Mouse (Mus musculus): ENCODE data around the gene Ss18l2. TPM values are rescaled to one million over a fixed set of nuclear protein-coding genes. Genes with fewer than 3 reads are reported as not detected.

Gene Ss18l2
- 122 and 131 TPM in 2 replicates for polyA plus RNA-seq (2014; fragmentation: Nextera tagmentation; extraction: Ambion mirVana)

- H3K9ac ChIP-seq (ENCODE audit: low read depth, low read length): peak within 1 kb of the TSS; percentile 89
- peak within 1 kb of the TSS; percentile 90 for H3K27ac ChIP-seq (ENCODE audit: low read depth, low read length)
- peaks cover 9% of the 10 kb centered on the region for H3K4me1 ChIP-seq (replicated peaks; ENCODE audit: control insufficient read depth, insufficient read depth, low read length)
- no peaks in the 10 kb centered on the region for H3K27me3 ChIP-seq (ENCODE audit: control insufficient read depth, insufficient read depth, low read length)
- no peaks in the 10 kb centered on the region for H3K36me3 ChIP-seq (ENCODE audit: control insufficient read depth, insufficient read depth, low read length)
- WGBS: 4% methylated on average over 37 of the region's 37 CpGs
- ATAC-seq (ENCODE audit: low FRiP score): peak; percentile 96
- DNase-seq (ENCODE audit: low spot score): peak; percentile 99
- H3K4me2 ChIP-seq (replicated peaks; ENCODE audit: low read depth, low read length): peak within 1 kb of the TSS; percentile 57
- H3K4me3 ChIP-seq (ENCODE audit: low read depth, low read length): peak within 1 kb of the TSS; percentile 88
- no peaks in the 10 kb centered on the region for H3K9me3 ChIP-seq (ENCODE audit: control insufficient read depth, low read length)
Measured at GRCm38 (mm10) chr9:121709898-121710583, at the start of gene Ss18l2. TSS of gene Ss18l2 (plus strand) at chr9:121710329.

GRCm38 (mm10) chr9:121663467-121663866 is 46.7 kb upstream of the Ss18l2 start:
- no peaks in the 10 kb centered on the region for H3K27me3 ChIP-seq (ENCODE audit: control insufficient read depth, insufficient read depth, low read length)
- H3K27ac ChIP-seq (ENCODE audit: low read depth, low read length): no peak overlapping the region
- peaks cover 3% of the 10 kb centered on the region for H3K4me1 ChIP-seq (replicated peaks; ENCODE audit: control insufficient read depth, insufficient read depth, low read length)
- H3K9ac ChIP-seq (ENCODE audit: low read depth, low read length): no peak overlapping the region
- H3K36me3 ChIP-seq (ENCODE audit: control insufficient read depth, insufficient read depth, low read length): no peaks in the 10 kb centered on the region
- H3K4me3 ChIP-seq (ENCODE audit: low read depth, low read length): no peak overlapping the region
- no peak for ATAC-seq (ENCODE audit: low FRiP score)
- H3K9me3 ChIP-seq (ENCODE audit: control insufficient read depth, low read length): no peaks in the 10 kb centered on the region
- DNase-seq (ENCODE audit: low spot score): no peak
- H3K4me2 ChIP-seq (replicated peaks; ENCODE audit: low read depth, low read length): no peak overlapping the region
- 79% methylated on average over 6 of the region's 6 CpGs for WGBS

- Histone ChIP-seq H3K4me1 (replicated peaks; ENCODE audit: control insufficient read depth, insufficient read depth, low read length) (peaks cover 5% of the 10 kb centered on the region), H3K4me3 (ENCODE audit: low read depth, low read length) (no peak overlapping the region), H3K36me3 (ENCODE audit: control insufficient read depth, insufficient read depth, low read length) (no peaks in the 10 kb centered on the region), H3K27me3 (ENCODE audit: control insufficient read depth, insufficient read depth, low read length) (peaks cover 2% of the 10 kb centered on the region; the same call in 1 of the 2 replicates), H3K4me2 (replicated peaks; ENCODE audit: low read depth, low read length) (no peak overlapping the region), H3K9me3 (ENCODE audit: control insufficient read depth, low read length) (no peaks in the 10 kb centered on the region), H3K9ac (ENCODE audit: low read depth, low read length) (no peak overlapping the region), H3K27ac (ENCODE audit: low read depth, low read length) (no peak overlapping the region)
- 84% methylated on average over 5 of the region's 5 CpGs for WGBS
- no peak for DNase-seq (ENCODE audit: low spot score)
- ATAC-seq (ENCODE audit: low FRiP score): no peak
Measured at GRCm38 (mm10) chr9:121664104-121664503, 46.0 kb upstream of the Ss18l2 start.

GRCm38 (mm10) chr9:121666957-121667630 is 43.0 kb upstream of the Ss18l2 start:
- ATAC-seq (ENCODE audit: low FRiP score): no peak; the same call in 1 of the 2 replicates
- Histone ChIP-seq H3K4me2 (replicated peaks; ENCODE audit: low read depth, low read length) (no peak overlapping the region), H3K4me3 (ENCODE audit: low read depth, low read length) (no peak overlapping the region), H3K27me3 (ENCODE audit: control insufficient read depth, insufficient read depth, low read length) (peaks cover 3% of the 10 kb centered on the region; the same call in 1 of the 2 replicates), H3K36me3 (ENCODE audit: control insufficient read depth, insufficient read depth, low read length) (no peaks in the 10 kb centered on the region), H3K9ac (ENCODE audit: low read depth, low read length) (0 out of 2 replicates have a peak overlapping the region, but pooled peaks have one; percentile 15), H3K9me3 (ENCODE audit: control insufficient read depth, low read length) (no peaks in the 10 kb centered on the region), H3K4me1 (replicated peaks; ENCODE audit: control insufficient read depth, insufficient read depth, low read length) (peaks cover 9% of the 10 kb centered on the region), H3K27ac (ENCODE audit: low read depth, low read length) (peak overlapping the region; percentile 45; the same call in 1 of the 2 replicates)
- peak; percentile 31 for DNase-seq (ENCODE audit: low spot score)
- 63% methylated on average over 16 of the region's 16 CpGs for WGBS

GRCm38 (mm10) chr9:121667822-121668221 is 42.3 kb upstream of the Ss18l2 start:
- H3K36me3 ChIP-seq (ENCODE audit: control insufficient read depth, insufficient read depth, low read length): no peaks in the 10 kb centered on the region
- peaks cover 3% of the 10 kb centered on the region; the same call in 1 of the 2 replicates for H3K27me3 ChIP-seq (ENCODE audit: control insufficient read depth, insufficient read depth, low read length)
- DNase-seq (ENCODE audit: low spot score): no peak
- 68% methylated on average over 11 of the region's 11 CpGs for WGBS
- H3K9me3 ChIP-seq (ENCODE audit: control insufficient read depth, low read length): no peaks in the 10 kb centered on the region
- no peak for ATAC-seq (ENCODE audit: low FRiP score)
- no peak overlapping the region for H3K4me2 ChIP-seq (replicated peaks; ENCODE audit: low read depth, low read length)
- peaks cover 9% of the 10 kb centered on the region for H3K4me1 ChIP-seq (replicated peaks; ENCODE audit: control insufficient read depth, insufficient read depth, low read length)
- H3K4me3 ChIP-seq (ENCODE audit: low read depth, low read length): no peak overlapping the region
- peak overlapping the region; percentile 45; the same call in 1 of the 2 replicates for H3K27ac ChIP-seq (ENCODE audit: low read depth, low read length)
- H3K9ac ChIP-seq (ENCODE audit: low read depth, low read length): no peak overlapping the region

GRCm38 (mm10) chr9:121669348-121669791 is 40.8 kb upstream of the Ss18l2 start:
- peaks cover 3% of the 10 kb centered on the region; the same call in 1 of the 2 replicates for H3K27me3 ChIP-seq (ENCODE audit: control insufficient read depth, insufficient read depth, low read length)
- H3K36me3 ChIP-seq (ENCODE audit: control insufficient read depth, insufficient read depth, low read length): no peaks in the 10 kb centered on the region
- H3K27ac ChIP-seq (ENCODE audit: low read depth, low read length): no peak overlapping the region
- H3K4me3 ChIP-seq (ENCODE audit: low read depth, low read length): peak overlapping the region; percentile 20
- ATAC-seq (ENCODE audit: low FRiP score): peak; percentile 68
- H3K9me3 ChIP-seq (ENCODE audit: control insufficient read depth, low read length): no peaks in the 10 kb centered on the region
- peaks cover 9% of the 10 kb centered on the region for H3K4me1 ChIP-seq (replicated peaks; ENCODE audit: control insufficient read depth, insufficient read depth, low read length)
- peak; percentile 83 for DNase-seq (ENCODE audit: low spot score)
- under 1% methylated on average over 28 of the region's 28 CpGs for WGBS
- peak overlapping the region; percentile 49 for H3K4me2 ChIP-seq (replicated peaks; ENCODE audit: low read depth, low read length)
- H3K9ac ChIP-seq (ENCODE audit: low read depth, low read length): peak overlapping the region; percentile 32

GRCm38 (mm10) chr9:121671300-121671699 is 38.8 kb upstream of the Ss18l2 start:
- Histone ChIP-seq H3K4me1 (replicated peaks; ENCODE audit: control insufficient read depth, insufficient read depth, low read length) (peaks cover 9% of the 10 kb centered on the region), H3K9me3 (ENCODE audit: control insufficient read depth, low read length) (no peaks in the 10 kb centered on the region), H3K27me3 (ENCODE audit: control insufficient read depth, insufficient read depth, low read length) (peaks cover 3% of the 10 kb centered on the region; the same call in 1 of the 2 replicates), H3K36me3 (ENCODE audit: control insufficient read depth, insufficient read depth, low read length) (no peaks in the 10 kb centered on the region), H3K4me2 (replicated peaks; ENCODE audit: low read depth, low read length) (no peak overlapping the region), H3K4me3 (ENCODE audit: low read depth, low read length) (no peak overlapping the region), H3K9ac (ENCODE audit: low read depth, low read length) (no peak overlapping the region), H3K27ac (ENCODE audit: low read depth, low read length) (no peak overlapping the region)
- peak; percentile 74 for DNase-seq (ENCODE audit: low spot score)
- 29% methylated on average over 7 of the region's 7 CpGs for WGBS
- ATAC-seq (ENCODE audit: low FRiP score): no peak; the same call in 1 of the 2 replicates

GRCm38 (mm10) chr9:121672311-121672710 is 37.8 kb upstream of the Ss18l2 start:
- WGBS: 73% methylated on average over 5 of the region's 5 CpGs
- DNase-seq (ENCODE audit: low spot score) (no peak), ATAC-seq (ENCODE audit: low FRiP score) (no peak)
- no peak overlapping the region for H3K27ac ChIP-seq (ENCODE audit: low read depth, low read length)
- H3K9me3 ChIP-seq (ENCODE audit: control insufficient read depth, low read length): no peaks in the 10 kb centered on the region
- no peak overlapping the region for H3K4me3 ChIP-seq (ENCODE audit: low read depth, low read length)
- peaks cover 3% of the 10 kb centered on the region; the same call in 1 of the 2 replicates for H3K27me3 ChIP-seq (ENCODE audit: control insufficient read depth, insufficient read depth, low read length)
- H3K4me2 ChIP-seq (replicated peaks; ENCODE audit: low read depth, low read length): no peak overlapping the region
- no peak overlapping the region for H3K9ac ChIP-seq (ENCODE audit: low read depth, low read length)
- H3K36me3 ChIP-seq (ENCODE audit: control insufficient read depth, insufficient read depth, low read length): no peaks in the 10 kb centered on the region
- peaks cover 6% of the 10 kb centered on the region for H3K4me1 ChIP-seq (replicated peaks; ENCODE audit: control insufficient read depth, insufficient read depth, low read length)

All from hindbrain, embryonic 11.5 days (tissue).